Mouse (Mus musculus) erythroblast, embryonic 14.5 days (primary cell): Measurements from ENCODE around the gene Foxo3. TPM values are rescaled to one million over a fixed set of nuclear protein-coding genes. Genes with fewer than 3 reads are reported as not detected.

Experiments used
- H3K27me3 ChIP-seq: 2 replicates; pipeline ENCODE4 v1.6.1; 2012; ENCODE audit warnings: inconsistent platforms; ENCODE audit not compliant: control insufficient read depth
- H3K36me3 ChIP-seq: 2 replicates; pipeline ENCODE4 v1.6.1; 2012; ENCODE audit warnings: mild to moderate bottlenecking, inconsistent platforms; ENCODE audit not compliant: control insufficient read depth
- H3K4me1 ChIP-seq: 2 replicates; pipeline ENCODE4 v1.6.1; 2012; ENCODE audit warnings: inconsistent platforms; ENCODE audit not compliant: control insufficient read depth
- H3K4me3 ChIP-seq: replicated peaks from 2 replicates; pipeline ENCODE3; 2012; ENCODE audit warnings: moderate library complexity, mild to moderate bottlenecking, inconsistent platforms
- H3K9me3 ChIP-seq: 2 replicates; pipeline ENCODE4 v1.6.1; 2012; ENCODE audit warnings: low read length, inconsistent platforms, mixed read lengths; ENCODE audit not compliant: control insufficient read depth
- GATA1 ChIP-seq: IDR thresholded peaks from 2 replicates; pipeline ENCODE4 v1.6.1; 2012; ENCODE audit warnings: low read length, inconsistent platforms, mixed read lengths
- TAL1 ChIP-seq: IDR thresholded peaks from 3 replicates; pipeline ENCODE4 v1.6.1; 2012; ENCODE audit warnings: low read length, inconsistent platforms, mixed read lengths
- polyA plus RNA-seq: library from polyadenylated mRNA; stranded (reverse); fragments of >175 nt; gene quantifications from 2 replicates; pipeline ENCODE4 v1.2.3, GENCODE M21; 2012

Gene Foxo3
- polyA plus RNA-seq, 1 experiment = 19.0 TPM

DNA sequence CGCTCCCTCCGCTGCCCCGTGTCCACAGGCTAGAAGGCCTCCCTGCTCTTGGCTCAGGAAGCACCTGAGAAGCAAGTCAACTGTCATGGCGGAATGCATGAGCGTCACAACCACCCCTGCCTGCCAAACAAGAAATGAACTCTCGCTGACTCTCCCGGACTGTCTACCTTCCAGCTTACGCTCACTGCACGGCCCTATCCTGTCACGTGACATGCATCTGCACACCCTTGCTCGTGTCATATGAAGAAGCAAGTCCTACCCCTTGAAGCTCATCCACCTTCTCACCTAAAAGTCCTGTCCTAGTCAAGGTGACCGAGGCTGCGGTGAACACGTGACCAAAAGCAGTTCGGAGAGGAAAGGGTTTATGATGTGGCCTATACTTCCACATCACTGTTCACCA, 50.4 kb downstream of the Foxo3 start:
- Histone ChIP-seq H3K36me3 (peaks cover 99% of the 10 kb centered on the region), H3K27me3 (no peaks in the 10 kb centered on the region), H3K4me3 (no peak overlapping the region), H3K9me3 (no peaks in the 10 kb centered on the region), H3K4me1 (peaks cover 89% of the 10 kb centered on the region)
- TF ChIP-seq TAL1 = no peak
- no peak for TF ChIP-seq GATA1

DNA sequence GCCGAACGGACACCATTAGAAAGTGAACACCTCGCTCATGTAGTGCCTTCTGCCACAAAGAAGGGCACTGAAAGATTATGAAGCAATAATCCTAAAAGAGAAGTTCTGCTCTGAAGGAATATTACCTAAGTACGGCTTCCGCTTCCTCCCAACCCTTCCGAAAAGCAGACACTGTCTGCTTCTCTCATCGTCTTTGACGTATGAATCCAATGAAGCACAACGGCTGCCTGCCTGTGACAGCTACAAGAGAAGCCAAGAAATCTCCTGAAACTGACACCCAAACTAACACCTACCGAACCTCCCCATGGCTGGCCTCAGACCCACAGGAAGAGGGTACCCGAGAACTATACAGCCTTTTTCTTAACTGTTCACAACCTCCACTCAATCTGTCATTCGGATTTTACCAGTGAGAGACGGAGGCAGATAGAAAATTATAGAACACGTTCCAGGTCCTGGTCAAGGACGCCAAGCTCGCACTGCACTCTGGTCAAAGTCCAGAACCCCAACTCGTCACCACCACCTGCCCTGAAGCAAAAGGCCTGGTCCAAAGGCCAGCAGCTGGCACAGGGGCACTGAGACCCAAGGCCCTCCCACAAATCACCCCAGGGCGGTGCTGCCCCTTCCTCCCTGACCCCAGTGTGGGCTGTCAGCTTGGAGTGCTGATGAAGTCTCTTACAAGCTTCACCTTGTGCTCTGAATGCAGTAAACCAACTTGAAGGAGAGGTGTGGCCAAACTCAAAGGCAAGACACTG, 51.2 kb downstream of the Foxo3 start:
- Histone ChIP-seq H3K4me3 (no peak overlapping the region), H3K27me3 (no peaks in the 10 kb centered on the region), H3K36me3 (peaks cover 99% of the 10 kb centered on the region), H3K4me1 (peaks cover 89% of the 10 kb centered on the region), H3K9me3 (no peaks in the 10 kb centered on the region)
- TF ChIP-seq TAL1 = no peak

DNA sequence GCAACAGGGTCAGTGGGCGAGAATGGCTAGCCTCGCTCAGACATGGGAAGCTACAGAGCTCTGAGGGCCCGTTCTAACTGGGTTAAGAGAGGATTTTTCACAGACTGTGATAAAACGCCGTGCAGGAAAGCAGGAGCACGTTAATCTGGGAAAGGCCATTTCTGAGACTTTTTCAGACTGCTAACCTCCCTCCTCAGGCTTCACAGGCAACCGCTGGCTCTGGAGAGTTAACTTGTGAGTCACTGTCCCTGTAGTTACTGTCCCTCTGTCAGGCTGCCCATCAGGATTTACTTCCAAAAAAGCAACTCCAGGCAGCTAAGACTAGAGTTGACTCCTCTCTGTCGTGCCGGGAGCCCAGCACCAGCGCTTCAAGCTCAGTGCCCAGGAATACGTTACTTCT, 54.6 kb downstream of the Foxo3 start:
- Histone ChIP-seq H3K4me1 (peaks cover 91% of the 10 kb centered on the region), H3K27me3 (no peaks in the 10 kb centered on the region), H3K36me3 (peaks cover 98% of the 10 kb centered on the region), H3K4me3 (no peak overlapping the region), H3K9me3 (no peaks in the 10 kb centered on the region)
- TF ChIP-seq GATA1 = no peak
- TF ChIP-seq TAL1 = no peak

DNA sequence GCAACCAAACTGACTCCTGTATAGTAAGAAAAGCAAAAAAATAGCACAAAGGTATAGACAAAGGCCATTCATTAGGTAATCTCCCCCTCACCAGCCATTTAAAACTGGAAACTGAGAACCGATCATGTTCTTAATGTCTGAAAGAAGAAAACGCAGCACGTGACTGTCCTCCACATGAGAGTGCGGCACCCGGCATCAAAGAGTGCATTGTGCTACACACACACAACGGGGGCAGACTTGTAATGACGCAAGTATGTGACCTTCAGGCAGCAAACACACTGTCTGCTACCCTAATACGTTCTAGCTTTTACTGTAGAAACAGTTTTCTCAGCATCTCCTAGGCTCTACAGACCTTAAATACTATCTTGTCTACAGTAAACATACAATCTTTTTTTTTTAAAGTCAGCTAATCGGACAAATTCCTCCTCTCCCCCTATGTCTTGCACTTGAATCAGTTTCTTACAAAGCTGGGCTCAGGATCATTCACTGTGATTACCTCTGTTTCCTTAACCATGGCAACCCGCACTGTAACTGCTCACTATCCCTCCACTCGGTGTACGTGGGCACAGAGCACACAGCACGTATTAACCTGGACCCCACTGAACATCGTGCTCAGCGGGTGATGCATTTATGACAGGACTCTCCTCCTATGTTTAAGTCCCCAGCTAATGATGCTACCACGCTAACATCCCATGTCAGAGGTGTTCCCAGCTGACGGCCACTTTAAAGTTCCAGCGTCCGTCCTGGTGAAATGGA, 55.2 kb downstream of the Foxo3 start:
- Histone ChIP-seq H3K27me3 (no peaks in the 10 kb centered on the region), H3K36me3 (peaks cover 98% of the 10 kb centered on the region), H3K4me3 (no peak overlapping the region), H3K9me3 (no peaks in the 10 kb centered on the region), H3K4me1 (peaks cover 91% of the 10 kb centered on the region)
- no peak for TF ChIP-seq GATA1
- no peak for TF ChIP-seq TAL1

DNA sequence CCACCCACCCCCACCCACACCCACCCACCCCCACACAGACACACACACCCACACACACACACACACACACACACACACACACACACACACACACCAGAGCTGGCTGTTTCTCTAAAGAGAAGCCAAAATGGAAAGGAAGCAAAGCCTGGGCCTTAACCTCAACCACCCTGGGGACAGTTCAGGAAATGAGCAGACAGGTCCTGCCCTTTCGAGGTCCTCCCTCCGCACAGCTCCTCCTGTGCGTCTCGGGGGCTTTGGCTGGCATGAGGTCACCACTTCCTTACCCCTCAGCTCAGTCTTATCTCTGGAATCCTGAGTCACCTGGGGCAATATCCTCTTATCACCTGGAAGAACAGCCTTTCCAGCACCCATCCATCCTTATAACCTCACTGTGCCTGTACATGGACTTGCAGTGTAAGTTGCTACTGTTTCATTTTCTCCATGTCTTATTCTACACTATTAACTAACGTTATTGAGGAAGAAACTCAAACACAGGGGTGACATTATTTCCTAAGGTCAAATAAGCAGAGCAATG, 56.1 kb downstream of the Foxo3 start:
- peaks cover 98% of the 10 kb centered on the region for H3K36me3 ChIP-seq
- peaks cover 91% of the 10 kb centered on the region for H3K4me1 ChIP-seq
- H3K9me3 ChIP-seq = no peaks in the 10 kb centered on the region
- no peaks in the 10 kb centered on the region for H3K27me3 ChIP-seq
- TF ChIP-seq GATA1 (no peak), TAL1 (no peak)
- H3K4me3 ChIP-seq = no peak overlapping the region

DNA sequence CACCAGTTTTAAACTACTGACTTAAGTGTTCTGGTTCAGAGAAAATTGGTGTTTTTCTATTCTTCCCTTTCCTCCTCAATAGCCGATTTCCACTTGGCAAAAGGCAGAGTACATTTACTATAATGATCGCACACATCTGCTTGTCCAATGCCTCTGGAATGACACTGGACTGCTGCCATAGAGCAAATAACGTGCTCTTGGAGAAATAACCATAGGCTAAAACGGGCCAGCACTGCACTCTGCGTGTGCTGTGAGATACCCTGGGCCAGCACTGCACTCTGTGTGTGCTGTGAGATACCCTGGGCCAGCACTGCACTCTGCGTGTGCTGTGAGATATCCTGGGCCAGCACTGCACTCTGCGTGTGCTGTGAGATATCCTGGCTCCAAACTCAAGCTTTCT, 65.1 kb downstream of the Foxo3 start:
- no peaks in the 10 kb centered on the region for H3K9me3 ChIP-seq
- peaks cover 59% of the 10 kb centered on the region for H3K4me1 ChIP-seq
- H3K27me3 ChIP-seq = no peaks in the 10 kb centered on the region
- no peak overlapping the region for H3K4me3 ChIP-seq
- TF ChIP-seq GATA1 (no peak), TAL1 (no peak)
- H3K36me3 ChIP-seq = peaks cover 98% of the 10 kb centered on the region

DNA sequence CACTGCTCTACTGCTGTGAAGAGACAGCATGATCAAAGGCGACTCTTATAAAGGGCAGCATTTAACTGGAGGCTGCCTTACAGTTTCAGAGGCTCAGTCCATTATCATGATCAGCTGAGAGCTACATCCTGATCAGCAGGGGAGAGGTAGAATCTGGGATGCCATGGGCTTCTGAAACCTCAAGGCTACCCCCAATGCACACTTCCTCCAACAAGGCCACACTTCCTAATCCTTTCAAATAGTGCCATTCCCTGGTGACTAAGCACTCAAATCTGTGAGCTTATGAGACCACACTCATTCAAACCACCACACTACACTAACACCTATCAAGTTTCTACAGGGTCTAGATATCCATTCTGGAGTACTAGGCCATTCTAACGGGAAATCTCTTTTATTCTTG, 65.9 kb downstream of the Foxo3 start:
- Histone ChIP-seq H3K9me3 (no peaks in the 10 kb centered on the region), H3K4me1 (peaks cover 56% of the 10 kb centered on the region), H3K36me3 (peaks cover 98% of the 10 kb centered on the region), H3K4me3 (no peak overlapping the region), H3K27me3 (no peaks in the 10 kb centered on the region)
- TF ChIP-seq GATA1 (no peak), TAL1 (no peak)

DNA sequence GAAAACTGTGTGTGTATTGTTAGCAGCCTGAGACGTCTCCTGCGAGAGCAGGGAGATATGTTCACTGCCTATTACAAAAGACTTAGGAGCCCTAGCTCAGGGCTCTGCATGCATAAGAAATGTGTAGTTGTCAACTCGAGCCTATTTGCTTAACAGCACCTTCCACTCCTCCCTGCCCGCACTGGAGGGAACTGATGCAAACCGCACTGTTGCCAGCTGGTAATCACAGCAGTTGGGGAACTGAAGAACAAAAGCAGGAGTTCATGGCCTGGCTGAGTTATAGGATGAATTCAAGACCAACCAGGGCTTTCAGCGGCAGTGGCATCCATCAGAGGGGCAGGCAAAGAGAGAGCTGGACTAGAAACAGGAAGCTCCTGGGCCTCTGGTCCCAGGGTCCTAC, 66.7 kb downstream of the Foxo3 start:
- Histone ChIP-seq H3K4me1 (peaks cover 53% of the 10 kb centered on the region), H3K36me3 (peaks cover 97% of the 10 kb centered on the region), H3K9me3 (no peaks in the 10 kb centered on the region), H3K27me3 (no peaks in the 10 kb centered on the region), H3K4me3 (no peak overlapping the region)
- TF ChIP-seq GATA1 (no peak), TAL1 (no peak)

DNA sequence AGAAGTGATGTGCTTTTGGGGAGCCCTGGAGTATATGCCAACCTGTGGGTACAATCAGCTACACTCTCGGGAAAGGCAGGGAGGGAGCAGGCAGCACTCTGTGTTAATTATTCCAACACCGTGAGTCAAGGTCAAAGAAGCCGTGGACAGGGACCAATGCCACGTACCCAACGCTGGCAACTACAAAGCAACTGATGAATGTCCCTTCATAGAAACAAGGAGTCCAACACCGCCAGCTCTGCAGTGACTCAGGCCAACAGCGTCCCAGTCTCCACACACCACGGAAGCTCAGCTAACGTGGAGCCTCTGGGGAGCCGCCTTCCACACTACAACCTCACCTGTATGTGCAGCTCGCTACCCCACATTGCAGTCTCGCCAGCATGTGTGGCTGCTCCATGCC, 68.9 kb downstream of the Foxo3 start:
- H3K4me1 ChIP-seq = peaks cover 55% of the 10 kb centered on the region
- H3K4me3 ChIP-seq = no peak overlapping the region
- no peaks in the 10 kb centered on the region for H3K27me3 ChIP-seq
- TF ChIP-seq GATA1 (no peak), TAL1 (no peak)
- H3K36me3 ChIP-seq = peaks cover 97% of the 10 kb centered on the region
- no peaks in the 10 kb centered on the region for H3K9me3 ChIP-seq
